Mouse (Mus musculus): Measurements from ENCODE around the gene Eif5a. TPM values are rescaled to one million over a fixed set of nuclear protein-coding genes. Genes with fewer than 3 reads are reported as not detected.

The Eif5a gene
- total RNA-seq, 1 experiment from 2014 or later: 276 TPM

Other genes with a start within 250 kb of the Eif5a start
- 597 to 694 TPM (median 633 TPM) in 3 replicates for gene Eif4a1, start 249.5 kb downstream of the Eif5a start, total RNA-seq (2017)
- gene Senp3, start 239.9 kb downstream of the Eif5a start, total RNA-seq (2017): 67.5 to 144 TPM (median 118 TPM) in 3 replicates
- gene Tnfsf13, start 236.2 kb downstream of the Eif5a start, total RNA-seq (2017): 40.3 to 90.5 TPM (median 78.8 TPM) in 3 replicates
- gene Tnfsf12, start 226.1 kb downstream of the Eif5a start, total RNA-seq (2017): 2.5 to 23.1 TPM (median 10.7 TPM) in 3 replicates
- gene Tnfsfm13, start 225.9 kb downstream of the Eif5a start, total RNA-seq (2017): 23.9 to 50.5 TPM (median 24.3 TPM) in 3 replicates
- 21.5 to 120 TPM (median 48.7 TPM) in 3 replicates for gene Polr2a, start 163.3 kb downstream of the Eif5a start, total RNA-seq (2017)
- not detected in 3 replicates for gene Slc35g3, start 160.0 kb downstream of the Eif5a start, total RNA-seq (2017)
- gene Zbtb4, start 156.0 kb downstream of the Eif5a start, total RNA-seq (2017): 6.6 to 23.7 TPM (median 7.7 TPM) in 3 replicates
- gene Chrnb1, start 126.0 kb downstream of the Eif5a start, total RNA-seq (2017): 2.3 to 5.8 TPM (median 2.7 TPM) in 3 replicates
- gene Fgf11, start 120.1 kb downstream of the Eif5a start, total RNA-seq (2017): 0.64 TPM in 1 of 3 replicates, not detected in the others
- gene Tmem102, start 116.3 kb downstream of the Eif5a start, total RNA-seq (2017): not detected in 3 replicates
- gene Gm39566, start 106.7 kb downstream of the Eif5a start, total RNA-seq (2017): not detected in 3 replicates
- gene Spem2, start 103.5 kb downstream of the Eif5a start, total RNA-seq (2017): 0.29 TPM in 1 of 3 replicates, not detected in the others
- not detected in 3 replicates for gene Spem1, start 99.8 kb downstream of the Eif5a start, total RNA-seq (2017)
- gene Nlgn2, start 84.2 kb downstream of the Eif5a start, total RNA-seq (2017): 0.10 to 0.29 TPM (median 0.11 TPM) in 3 replicates
- 35.3 to 85.7 TPM (median 75.7 TPM) in 3 replicates for gene Tmem256, start 83.4 kb downstream of the Eif5a start, total RNA-seq (2017)
- 0.53 to 3.8 TPM (median 2.8 TPM) in 3 replicates for gene Plscr3, start 75.6 kb downstream of the Eif5a start, total RNA-seq (2017)
- not detected in 3 replicates for gene Tnk1, start 63.2 kb downstream of the Eif5a start, total RNA-seq (2017)
- not detected in 3 replicates for gene Tmem95, start 43.9 kb downstream of the Eif5a start, total RNA-seq (2017)
- 1.6 to 9.9 TPM (median 2.5 TPM) in 3 replicates for gene Kctd11, start 40.6 kb downstream of the Eif5a start, total RNA-seq (2017)
- gene Acap1, start 26.4 kb downstream of the Eif5a start, total RNA-seq (2017): 83.6 to 201 TPM (median 84.0 TPM) in 3 replicates
- 0.87 TPM in 1 of 3 replicates, not detected in the others for gene 2810408A11Rik, start 21.0 kb downstream of the Eif5a start, total RNA-seq (2017)
- gene Neurl4, start 20.9 kb downstream of the Eif5a start, total RNA-seq (2017): 16.1 to 57.8 TPM (median 24.6 TPM) in 3 replicates
- gene Gps2, start 8.1 kb downstream of the Eif5a start, total RNA-seq (2017): 85.4 to 110 TPM (median 101 TPM) in 3 replicates
- not detected in 3 replicates for gene Ybx2, start 13.8 kb upstream of the Eif5a start, total RNA-seq (2017)
- not detected in 3 replicates for gene Slc2a4, start 26.2 kb upstream of the Eif5a start, total RNA-seq (2017)
- not detected in 3 replicates for gene Cldn7, start 42.8 kb upstream of the Eif5a start, total RNA-seq (2017)
- 19.4 to 30.8 TPM (median 23.6 TPM) in 3 replicates for gene Ctdnep1, start 59.2 kb upstream of the Eif5a start, total RNA-seq (2017)
- gene Elp5, start 60.6 kb upstream of the Eif5a start, total RNA-seq (2017): 29.0 to 43.7 TPM (median 33.9 TPM) in 3 replicates
- 244 to 340 TPM (median 296 TPM) in 3 replicates for gene Gabarap, start 69.2 kb upstream of the Eif5a start, total RNA-seq (2017)
- gene Phf23, start 73.8 kb upstream of the Eif5a start, total RNA-seq (2017): 48.7 to 74.0 TPM (median 57.5 TPM) in 3 replicates
- gene Dvl2, start 78.6 kb upstream of the Eif5a start, total RNA-seq (2017): 18.6 to 27.1 TPM (median 19.1 TPM) in 3 replicates
- gene Acadvl, start 93.5 kb upstream of the Eif5a start, total RNA-seq (2017): 46.9 to 64.6 TPM (median 55.3 TPM) in 3 replicates
- 3.5 to 20.2 TPM (median 6.5 TPM) in 3 replicates for gene Dlg4, start 95.0 kb upstream of the Eif5a start, total RNA-seq (2017)
- gene Asgr1, start 132.1 kb upstream of the Eif5a start, total RNA-seq (2017): not detected in 3 replicates
- gene Asgr2, start 170.7 kb upstream of the Eif5a start, total RNA-seq (2017): 2.8 TPM in 1 of 3 replicates, not detected in the others
- gene Mgl2, start 208.4 kb upstream of the Eif5a start, total RNA-seq (2017): 0.38 to 0.39 TPM in 2 of 3 replicates, not detected in the other
- 5.3 to 21.7 TPM (median 15.6 TPM) in 3 replicates for gene Clec10a, start 234.2 kb upstream of the Eif5a start, total RNA-seq (2017)